9 mouse cellular contexts compared by ENCODE assay signal in genomic region chr4:133484266-133485025, GRCm38 (mm10). TPM values are rescaled to one million over a fixed set of nuclear protein-coding genes. Genes with fewer than 3 reads are reported as not detected.
A peak's percentile ranks its signal among the peaks of the same experiment; 100 is the strongest.
DNase-seq lines count a peak whose midpoint lies in the region; ATAC-seq lines count a peak whose summit lies in the region.
"Had no signal": no experiment of that assay in that cellular context is flagged by ENCODE, and none has a peak within 500 bp of the region (broad histone marks: within the 10 kb centered on the region; RNA-seq: fewer than 3 reads in every experiment).

No protein-coding gene starts in this region.

- DNase-seq in gastrocnemius, postnatal 25 days = peak; percentile 60
- no peak for DNase-seq in gastrocnemius, adult 8-10 months (ENCODE audit: low spot score in 2 of 2)
- peak; percentile 34 to 65 for DNase-seq in adrenal gland, postnatal 36 days
- no peak for DNase-seq in hindbrain, embryonic 11.5 days (ENCODE audit: low spot score)
- DNase-seq in cerebellum, postnatal 14 days = no peak
- no peak for DNase-seq in cerebellum, adult 9-10 months

- H3K9me3 ChIP-seq in hindbrain, embryonic 11.5 days (ENCODE audit: control insufficient read depth, low read length) = no peaks in the 10 kb centered on the region
- H3K9me3 ChIP-seq in limb, embryonic 12.5 days = no peaks in the 10 kb centered on the region
- no peaks in the 10 kb centered on the region for H3K9me3 ChIP-seq in stomach, embryonic 14.5 days (ENCODE audit: control insufficient read depth, low read depth, low read length)
- H3K9me3 ChIP-seq: G1E had no signal

- H3K9ac ChIP-seq in hindbrain, embryonic 11.5 days (ENCODE audit: low read depth, low read length) = no peak overlapping the region
- no peak overlapping the region for H3K9ac ChIP-seq in limb, embryonic 12.5 days (replicated peaks)
- no peak overlapping the region for H3K9ac ChIP-seq in stomach, embryonic 14.5 days (replicated peaks; ENCODE audit: low read depth, low read length)

- no peak overlapping the region for H3K4me3 ChIP-seq in hindbrain, embryonic 11.5 days (ENCODE audit: low read depth, low read length)
- peak overlapping the region; percentile 15; the same call in 1 of the 2 replicates for H3K4me3 ChIP-seq in limb, embryonic 12.5 days (replicated peaks)
- no peak overlapping the region for H3K4me3 ChIP-seq in stomach, embryonic 14.5 days (ENCODE audit: low read depth, low read length)

- H3K4me2 ChIP-seq in hindbrain, embryonic 11.5 days (replicated peaks; ENCODE audit: low read depth, low read length) = 0 out of 2 replicates have a peak overlapping the region, but pooled peaks have one; percentile 2
- H3K4me2 ChIP-seq in limb, embryonic 12.5 days = peak overlapping the region; percentile 44
- peak overlapping the region; percentile 28 for H3K4me2 ChIP-seq in stomach, embryonic 14.5 days (replicated peaks; ENCODE audit: low read depth, low read length)

- 0 out of 2 replicates have a peak, but pooled peaks cover 4% of the 10 kb centered on the region for H3K4me1 ChIP-seq in hindbrain, embryonic 11.5 days (replicated peaks; ENCODE audit: control insufficient read depth, insufficient read depth, low read length)
- peaks cover 24% of the 10 kb centered on the region for H3K4me1 ChIP-seq in limb, embryonic 12.5 days (replicated peaks)
- H3K4me1 ChIP-seq in stomach, embryonic 14.5 days (ENCODE audit: control insufficient read depth, insufficient read depth, low read length) = peaks cover 11% of the 10 kb centered on the region

- H3K27ac ChIP-seq in hindbrain, embryonic 11.5 days (ENCODE audit: low read depth, low read length) = no peak overlapping the region
- no peak overlapping the region for H3K27ac ChIP-seq in limb, embryonic 12.5 days
- peak overlapping the region; percentile 7; the same call in 1 of the 2 replicates for H3K27ac ChIP-seq in stomach, embryonic 14.5 days (ENCODE audit: low read length)

- no peak for ATAC-seq in hindbrain, embryonic 11.5 days (ENCODE audit: low FRiP score)
- ATAC-seq in limb, embryonic 12.5 days (ENCODE audit: insufficient number of reproducible peaks, insufficient read depth, low FRiP score, low TSS enrichment, low read depth) = no peak
- ATAC-seq in stomach, embryonic 14.5 days (ENCODE audit: insufficient number of reproducible peaks, insufficient read depth, low FRiP score, low read depth) = no peak

- H3K36me3 ChIP-seq in hindbrain, embryonic 11.5 days (ENCODE audit: control insufficient read depth, insufficient read depth, low read length) = no peaks in the 10 kb centered on the region
- H3K36me3 ChIP-seq in limb, embryonic 12.5 days = no peaks in the 10 kb centered on the region
- no peaks in the 10 kb centered on the region for H3K36me3 ChIP-seq in stomach, embryonic 14.5 days (ENCODE audit: control insufficient read depth, insufficient read depth, low read length)
- H3K36me3 ChIP-seq: G1E had no signal

- H3K27me3 ChIP-seq in hindbrain, embryonic 11.5 days (ENCODE audit: control insufficient read depth, insufficient read depth, low read length) = peaks cover 12% of the 10 kb centered on the region
- H3K27me3 ChIP-seq in limb, embryonic 12.5 days = peaks cover 43% of the 10 kb centered on the region
- peaks cover 14% of the 10 kb centered on the region; the same call in 1 of the 2 replicates for H3K27me3 ChIP-seq in stomach, embryonic 14.5 days (ENCODE audit: control insufficient read depth, insufficient read depth, low read length)

- 12% methylated on average over 22 of the region's 22 CpGs for WGBS in hindbrain, embryonic 11.5 days
- WGBS in limb, embryonic 12.5 days = 11% methylated on average over 22 of the region's 22 CpGs
- WGBS in stomach, embryonic 14.5 days = 8% methylated on average over 22 of the region's 22 CpGs

RNA-seq across cellular contexts. Expression of gene Tent5b, which starts 4.5 kb away (rescaled TPM):
- total RNA-seq in gastrocnemius, postnatal 25 days (2021) = 1 to 10 TPM in 1 of 2 experiments, under 1 TPM in 1; 0.38 to 1.2 TPM
- total RNA-seq in gastrocnemius, adult 8-10 months (2022) = under 1 TPM; 0.41 to 0.87 (median 0.69) TPM
- 1 to 10 TPM; 1.0 to 3.5 TPM for total RNA-seq in adrenal gland, postnatal 36 days (2021)
- polyA plus RNA-seq in hindbrain, embryonic 11.5 days (2014; fragmentation: Nextera tagmentation; extraction: Ambion mirVana) = 0.37 and 0.46 TPM in 2 replicates
- polyA plus RNA-seq in limb, embryonic 12.5 days (2016; fragmentation: Nextera tagmentation; extraction: Ambion mirVana) = 1.2 TPM in 2 replicates
- 0.39 and 0.45 TPM in 2 replicates for polyA plus RNA-seq in stomach, embryonic 14.5 days (2014; fragmentation: Nextera tagmentation; extraction: Ambion mirVana)
- total RNA-seq: G1E had no signal
- polyA plus RNA-seq: G1E had no signal

RNA-seq across cellular contexts. Expression of gene Trnp1, which starts 13.9 kb away (rescaled TPM):
- under 1 TPM; 0.77 to 0.96 TPM for total RNA-seq in gastrocnemius, postnatal 25 days (2021)
- total RNA-seq in gastrocnemius, adult 8-10 months (2022) = 1 to 10 TPM in 1 of 4 experiments, under 1 TPM in 3; 0.41 to 1.4 (median 0.81) TPM
- total RNA-seq in adrenal gland, postnatal 36 days (2021) = 1 to 10 TPM; 3.4 to 4.6 TPM
- polyA plus RNA-seq in hindbrain, embryonic 11.5 days (2014; fragmentation: Nextera tagmentation; extraction: Ambion mirVana) = 1.7 and 2.6 TPM in 2 replicates
- 2.0 and 3.7 TPM in 2 replicates for polyA plus RNA-seq in limb, embryonic 12.5 days (2016; fragmentation: Nextera tagmentation; extraction: Ambion mirVana)
- polyA plus RNA-seq in stomach, embryonic 14.5 days (2014; fragmentation: Nextera tagmentation; extraction: Ambion mirVana) = 2.5 and 3.6 TPM in 2 replicates
- polyA plus RNA-seq: G1E had no signal

RNA-seq across cellular contexts. Expression of gene Kdf1, which starts 34.3 kb away (rescaled TPM):
- not detected for total RNA-seq in gastrocnemius, postnatal 25 days (2021)
- not detected for total RNA-seq in gastrocnemius, adult 8-10 months (2022)
- 1 to 10 TPM in 1 of 2 experiments, under 1 TPM in 1; 0.76 to 4.6 TPM for total RNA-seq in adrenal gland, postnatal 36 days (2021)
- 1.0 and 1.7 TPM in 2 replicates for polyA plus RNA-seq in hindbrain, embryonic 11.5 days (2014; fragmentation: Nextera tagmentation; extraction: Ambion mirVana)
- polyA plus RNA-seq in limb, embryonic 12.5 days (2016; fragmentation: Nextera tagmentation; extraction: Ambion mirVana) = 6.5 and 7.4 TPM in 2 replicates
- 30.1 and 31.6 TPM in 2 replicates for polyA plus RNA-seq in stomach, embryonic 14.5 days (2014; fragmentation: Nextera tagmentation; extraction: Ambion mirVana)
- total RNA-seq: G1E had no signal
- polyA plus RNA-seq: G1E had no signal

Comparison
In these comparisons a context has a peak if more than half of its experiments do, and no peak if none do; other contexts are left out.
1. DNase-seq: peak in gastrocnemius, postnatal 25 days (single experiment) and adrenal gland, postnatal 36 days (2 of 2); none in gastrocnemius, adult 8-10 months (0 of 2), hindbrain, embryonic 11.5 days (single experiment), cerebellum, postnatal 14 days (0 of 2) and cerebellum, adult 9-10 months (single experiment).
2. Peak in every context shown above with its lines, with median percentiles within 50 percentile points of each other: H3K4me2 ChIP-seq.